Mouse (Mus musculus): ENCODE measurements around the gene Nr1i3.

DNA sequence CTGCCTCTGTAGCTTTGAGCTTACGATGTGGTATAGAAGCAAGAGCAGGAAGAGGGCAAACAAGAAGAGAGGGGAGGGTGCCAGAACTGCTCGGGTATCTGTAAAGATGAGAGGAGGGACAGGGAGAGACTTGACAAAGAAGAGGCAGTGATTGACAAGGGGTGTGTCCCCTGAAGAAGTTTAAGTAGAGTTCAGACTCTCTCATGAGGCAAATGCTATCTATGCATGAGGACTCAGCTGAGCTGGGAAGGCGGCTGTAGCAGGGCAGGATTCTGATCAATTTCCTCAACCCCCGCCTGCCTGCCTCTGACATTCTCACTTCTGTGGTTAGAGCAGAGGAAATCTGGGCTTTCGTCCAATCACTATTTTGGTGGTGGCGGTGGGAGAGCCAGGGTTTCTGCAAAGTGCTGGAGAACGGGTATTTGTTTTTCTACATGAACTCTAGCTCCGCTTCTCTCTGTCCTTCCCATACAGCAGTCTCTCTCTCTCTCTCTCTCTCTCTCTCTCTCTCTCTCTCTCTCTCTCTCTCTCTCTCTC, 48.9 kb downstream of the Nr1i3 start:
- TF ChIP-seq CTCF (IDR thresholded peaks at IDR 0.05; ENCODE audit: extremely low read depth, insufficient read depth, insufficient read length, insufficient replicate concordance) = no peak
- no peak for TF ChIP-seq POLR2A (IDR thresholded peaks at IDR 0.05; ENCODE audit: low read depth, low read length)
